Mouse (Mus musculus) urinary bladder, postnatal 4 days (tissue): ENCODE measurements at regions not wholly inside any gene's neighbourhood (a gene's known extent, or its start where the extent isn't known, plus 50 kb on each side); places are given as distances from the start of the nearest gene placed in this dataset.

ENCODE experiments used
- DNase-seq, 2 experiments: peaks; one replicate each; pipeline ENCODE4 v3.0.0; 2021 to 2022; ENCODE audit warnings: low spot score in 2 of 2

- no peak for DNase-seq
These were observed 183.9 kb downstream of the Ly86 start for GRCm38 (mm10) chr13:37528876-37529275.

GRCm38 (mm10) chr13:37531512-37532183, 186.6 kb downstream of the Ly86 start:
- DNase-seq: no peak

GRCm38 (mm10) chr13:37532596-37533170, 187.7 kb downstream of the Ly86 start:
- no peak for DNase-seq

DNA sequence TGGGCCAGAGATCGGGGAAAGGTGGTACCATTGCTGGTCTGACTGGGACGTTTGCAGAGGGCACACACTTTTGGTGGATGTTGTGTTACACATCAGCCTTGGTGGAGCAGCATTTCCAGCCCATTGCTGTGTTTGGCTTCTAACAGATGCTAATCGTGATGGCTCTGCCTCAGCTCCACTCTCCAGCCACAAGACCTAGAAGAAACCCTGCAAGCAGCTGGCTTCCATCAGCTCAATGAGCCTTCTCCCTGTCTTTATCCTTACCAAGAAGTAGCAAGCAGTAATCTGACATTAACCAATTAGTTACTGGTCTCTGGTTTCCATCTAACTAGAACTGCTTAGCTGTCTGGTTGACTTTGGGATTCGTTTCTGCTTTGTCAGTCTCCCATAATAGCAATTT, 188.8 kb downstream of the Ly86 start:
- no peak for DNase-seq

DNA sequence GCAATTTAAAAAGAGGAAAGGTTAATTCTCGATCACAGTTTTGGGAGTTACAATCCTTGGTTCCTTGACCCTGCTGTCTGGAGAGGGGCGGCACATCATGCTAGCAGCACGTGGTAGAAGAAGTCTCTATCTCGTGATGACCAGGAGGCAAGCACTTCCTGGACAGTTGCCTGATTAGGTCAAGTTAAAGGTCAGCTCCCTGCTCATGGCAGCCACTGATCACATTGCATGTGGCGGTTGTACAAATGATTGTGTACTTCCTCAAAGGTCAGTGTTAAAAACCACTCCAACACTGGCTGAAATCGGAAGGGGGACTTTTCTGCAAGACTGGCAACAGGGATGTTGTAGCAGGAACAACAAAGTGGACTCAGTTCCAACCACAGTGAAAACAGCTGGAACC, 192.3 kb downstream of the Ly86 start:
- no peak for DNase-seq

GRCm38 (mm10) chr13:37537793-37538192, 192.8 kb downstream of the Ly86 start:
- DNase-seq: no peak

GRCm38 (mm10) chr13:37540980-37541531, 196.0 kb downstream of the Ly86 start:
- no peak for DNase-seq

DNA sequence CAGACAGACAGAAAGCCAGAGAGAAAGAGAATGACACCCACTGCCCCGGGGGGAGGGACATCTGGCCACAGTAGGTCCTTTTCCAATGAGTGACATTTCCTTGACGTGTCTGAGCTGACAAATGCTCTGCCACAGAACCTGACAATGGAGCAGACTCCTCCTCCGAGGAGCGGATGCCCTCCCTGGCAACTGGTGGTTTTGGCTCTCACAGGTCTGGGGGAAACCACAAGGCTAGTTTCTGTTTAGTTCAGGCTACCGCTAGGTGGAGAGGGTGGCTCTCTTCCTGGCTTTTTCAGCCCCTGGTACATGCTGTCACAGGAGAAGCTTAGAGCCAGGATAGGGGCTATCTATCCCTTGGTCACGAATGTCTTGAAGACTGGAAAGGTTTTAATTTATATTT, 196.7 kb downstream of the Ly86 start:
- peak in 1 of 2 experiments; percentile 35 for DNase-seq

DNA sequence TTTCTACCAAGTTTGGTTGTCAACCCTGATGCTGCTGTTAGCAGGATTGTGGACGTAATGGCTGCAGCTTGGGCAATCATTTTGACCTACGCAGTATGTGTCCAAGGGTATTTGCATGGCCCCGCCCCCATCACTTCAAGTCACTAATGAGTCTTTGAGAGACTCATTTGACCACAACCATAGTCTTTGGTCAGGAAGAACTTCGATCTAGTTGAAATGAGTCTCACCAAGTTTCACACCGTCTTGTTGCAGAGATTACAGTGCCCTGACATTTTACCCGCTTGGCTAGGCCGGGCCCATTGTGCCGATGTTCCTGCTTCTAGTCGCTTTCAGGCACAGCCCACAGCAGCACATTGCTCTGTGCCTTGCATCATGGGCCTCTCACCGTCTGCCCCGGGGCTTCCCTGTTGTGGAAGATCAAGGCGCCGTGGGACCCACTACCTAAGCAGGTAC, 197.8 kb downstream of the Ly86 start:
- no peak for DNase-seq

GRCm38 (mm10) chr13:37543788-37544187, 198.8 kb downstream of the Ly86 start:
- no peak for DNase-seq

DNA sequence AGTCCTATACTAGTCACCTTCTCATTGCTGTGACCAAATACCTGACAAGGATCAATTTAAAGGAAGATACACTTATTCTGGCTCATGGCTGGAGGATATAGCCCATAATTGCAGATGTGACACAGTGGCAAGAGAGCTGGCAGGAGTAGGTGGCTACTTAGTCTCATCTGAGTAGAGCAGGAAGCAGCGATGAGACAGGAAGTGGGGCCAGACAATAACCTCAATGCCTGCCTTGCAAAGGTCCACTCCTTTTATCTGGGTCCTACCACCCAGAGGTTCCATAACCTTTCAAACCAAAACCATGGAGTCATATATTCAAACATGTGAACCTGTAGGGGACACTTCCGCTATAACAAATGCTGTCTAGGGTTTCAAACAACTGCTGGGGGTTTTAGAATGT, 199.7 kb downstream of the Ly86 start:
- no peak for DNase-seq

DNA sequence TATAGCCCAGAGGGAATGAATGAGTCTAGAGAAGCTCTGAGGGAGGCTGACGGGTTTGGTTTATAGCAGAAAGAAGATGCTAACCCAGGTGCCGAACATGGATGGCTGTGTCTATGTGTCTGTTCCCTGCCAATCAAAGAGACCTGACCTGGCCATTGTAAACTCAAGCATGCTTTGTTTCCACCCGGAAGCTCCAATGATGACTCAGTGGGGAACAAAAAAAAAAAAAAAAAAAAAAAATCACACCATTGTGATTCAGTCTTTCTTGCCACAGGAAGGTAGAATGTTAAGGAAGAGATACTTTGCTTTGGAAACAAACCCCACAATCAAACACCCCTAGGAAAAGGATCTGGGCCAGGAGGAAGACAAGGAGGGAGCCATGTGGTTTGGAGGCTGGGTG, 201.5 kb downstream of the Ly86 start:
- DNase-seq: no peak

DNA sequence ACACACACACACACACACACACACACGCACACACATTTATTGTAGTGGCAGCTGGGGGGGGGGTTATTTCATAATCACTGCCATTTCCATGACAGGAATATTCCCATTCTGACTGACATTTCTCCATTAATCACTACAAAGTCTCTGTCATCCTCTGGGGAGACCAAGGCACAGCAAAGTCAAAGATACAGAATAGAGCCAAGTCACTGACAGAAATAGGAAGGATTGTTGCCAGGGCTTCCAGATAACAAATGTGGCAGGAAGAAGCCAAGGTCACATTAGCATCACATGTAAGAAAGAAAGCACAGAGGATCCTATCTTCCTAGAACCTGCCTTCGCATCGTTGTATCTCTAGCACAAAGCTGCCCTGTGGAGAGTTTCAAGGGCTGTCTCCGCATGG, 205.6 kb downstream of the Ly86 start:
- no peak for DNase-seq

GRCm38 (mm10) chr13:37553392-37553791, 208.4 kb downstream of the Ly86 start:
- DNase-seq: no peak

DNA sequence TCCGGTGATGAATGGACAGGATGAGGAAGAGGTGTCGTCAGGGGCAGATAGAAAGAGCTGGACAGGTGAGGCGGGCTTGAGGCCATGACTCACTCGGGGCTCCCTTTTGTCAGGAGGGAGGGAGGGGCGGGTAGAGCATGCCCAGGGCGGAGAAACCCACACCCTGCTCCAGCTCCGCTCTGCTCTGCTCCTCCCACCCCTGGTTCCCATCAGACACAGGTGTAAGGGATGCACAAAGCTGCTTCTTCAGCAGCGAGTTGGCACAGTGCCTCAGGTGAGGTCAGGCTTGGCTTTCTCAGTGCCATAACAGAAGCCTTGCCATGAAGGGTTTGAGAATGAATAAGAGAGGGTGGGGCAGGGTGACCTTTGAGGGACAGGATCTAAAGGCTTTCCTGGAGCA, 212.2 kb downstream of the Ly86 start:
- no peak for DNase-seq

- DNase-seq: no peak
These were observed 212.8 kb downstream of the Ly86 start for GRCm38 (mm10) chr13:37557766-37558165.

DNA sequence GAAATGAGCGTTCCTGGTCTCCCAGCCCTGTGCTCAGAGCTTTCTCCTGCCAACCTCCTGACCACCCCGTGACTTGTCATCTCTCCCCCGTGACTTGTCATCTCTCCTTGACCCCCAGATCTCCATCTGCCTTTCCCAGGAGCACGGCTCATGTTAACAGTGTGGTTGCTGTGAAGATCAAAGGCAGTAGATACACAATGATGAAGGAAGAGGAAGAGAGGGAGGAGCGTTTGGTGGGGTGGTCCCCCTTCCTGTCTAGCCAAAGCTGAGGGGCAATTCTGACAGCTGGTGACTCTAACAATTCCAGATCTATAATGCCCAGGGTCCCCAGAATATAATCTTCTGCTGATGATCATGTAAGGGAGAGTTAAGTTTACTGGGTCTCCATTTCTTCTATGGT, 214.0 kb downstream of the Ly86 start:
- no peak for DNase-seq

DNA sequence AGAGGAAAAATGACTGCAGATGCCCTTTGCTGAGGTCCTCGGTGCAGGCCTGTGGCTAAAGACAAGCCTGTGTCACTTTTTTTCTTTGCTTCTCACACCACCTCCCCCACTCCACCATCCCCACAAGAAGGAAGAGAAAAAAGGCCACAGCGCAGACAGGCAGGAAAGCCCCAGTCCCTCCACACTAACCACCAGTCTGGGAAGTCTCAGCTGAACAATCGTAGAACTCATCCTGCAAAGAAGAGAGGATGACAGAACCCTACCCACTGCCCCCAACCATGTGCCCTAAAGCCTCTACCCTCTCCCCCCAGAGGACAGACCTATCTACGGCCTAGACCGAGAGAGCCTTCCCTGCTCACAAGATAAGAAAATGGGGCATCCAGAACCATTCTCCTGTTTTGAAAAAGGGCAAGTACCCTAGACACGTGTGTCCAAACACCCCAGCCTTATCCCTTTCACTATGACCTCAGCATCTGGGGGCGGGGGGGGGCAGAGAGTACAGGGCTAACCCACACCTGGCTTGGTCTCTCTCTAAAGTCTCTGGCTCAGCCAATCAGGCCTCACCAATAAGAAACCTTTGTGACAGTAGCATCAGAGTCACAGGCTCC, 214.8 kb downstream of the Ly86 start:
- no peak for DNase-seq

DNA sequence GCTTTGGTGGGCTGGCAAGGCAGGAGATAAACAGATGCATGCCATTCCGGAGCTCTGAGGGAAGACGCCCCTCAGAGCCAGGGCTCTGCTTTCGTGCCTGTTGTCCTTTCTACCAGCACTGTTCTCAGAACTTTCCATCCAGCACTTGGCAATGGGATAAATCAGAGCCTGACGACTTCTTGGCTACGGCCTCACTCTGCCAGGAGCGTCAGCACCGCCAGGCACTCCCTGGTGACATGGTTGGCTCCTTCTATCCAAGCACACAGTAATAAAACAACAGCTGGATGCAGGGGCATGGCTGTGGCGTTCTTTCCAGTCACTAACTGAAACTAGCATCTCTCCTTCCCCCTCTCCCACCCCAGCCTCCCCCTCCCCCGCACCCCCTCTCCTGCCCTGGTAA, 215.4 kb downstream of the Ly86 start:
- DNase-seq: no peak

DNA sequence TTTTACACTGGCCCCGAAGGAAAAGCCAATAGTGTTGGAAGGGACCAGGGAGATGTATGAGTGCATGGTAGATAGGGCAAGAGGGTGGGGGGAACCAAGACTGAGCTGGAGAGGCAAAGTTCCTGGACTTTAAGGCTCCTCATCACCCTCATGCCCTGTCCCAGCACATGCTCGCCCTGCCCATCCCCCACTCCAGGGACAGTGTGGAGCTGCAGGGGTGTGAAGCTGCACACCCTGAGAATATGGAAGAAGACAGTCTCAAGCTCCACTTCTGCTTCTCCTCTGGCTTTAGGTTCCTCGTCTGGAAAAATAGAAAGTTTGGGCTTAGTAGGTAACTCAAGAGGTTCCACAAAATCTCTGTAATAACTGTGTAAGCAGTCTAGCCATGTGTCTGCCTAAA, 215.8 kb downstream of the Ly86 start:
- DNase-seq: no peak

DNA sequence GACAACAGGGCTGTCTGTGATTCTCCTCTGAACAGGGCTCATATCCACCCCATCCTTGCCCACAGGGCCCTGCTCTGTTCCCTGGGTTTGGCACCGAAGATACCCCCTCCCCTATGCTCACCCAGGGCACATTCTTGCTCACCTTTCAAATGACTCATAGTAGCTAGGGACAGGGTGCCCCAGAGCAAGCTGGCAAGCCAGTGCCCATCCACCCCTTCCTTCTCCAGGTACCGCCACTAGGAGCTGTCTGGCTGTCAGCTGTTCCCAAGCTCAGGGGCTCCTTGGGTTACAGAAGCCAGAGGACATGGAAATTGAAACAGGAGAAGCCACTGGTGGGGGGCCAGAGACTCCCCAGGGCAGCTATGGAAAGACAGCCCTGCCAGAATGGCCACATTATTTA, 216.4 kb downstream of the Ly86 start:
- DNase-seq: no peak

GRCm38 (mm10) chr13:37562141-37562540, 216.1 kb upstream of the Rreb1 start:
- no peak for DNase-seq

DNA sequence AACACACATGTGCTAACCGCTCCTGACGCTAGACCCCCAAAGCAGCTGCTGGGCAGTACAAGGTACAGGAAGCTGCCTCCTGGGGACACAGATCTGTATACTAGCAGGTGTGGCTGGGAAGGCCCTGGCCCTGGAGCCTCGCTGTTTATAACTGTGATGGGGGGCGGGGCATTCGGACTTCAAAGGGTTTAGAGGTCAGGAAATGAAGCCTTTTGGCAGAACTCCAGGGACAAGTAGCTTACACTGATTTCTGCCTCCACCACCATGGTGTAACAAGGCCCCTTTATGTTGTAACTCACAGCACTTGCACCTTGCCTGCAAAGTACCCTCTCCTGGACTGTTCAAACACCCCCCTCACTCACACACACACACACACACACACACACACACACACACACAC, 215.5 kb upstream of the Rreb1 start:
- DNase-seq: peak in 1 of 2 experiments; percentile 29
